Mouse (Mus musculus): ENCODE measurements around the gene Olfr1297.

Gene Olfr1297

DNA sequence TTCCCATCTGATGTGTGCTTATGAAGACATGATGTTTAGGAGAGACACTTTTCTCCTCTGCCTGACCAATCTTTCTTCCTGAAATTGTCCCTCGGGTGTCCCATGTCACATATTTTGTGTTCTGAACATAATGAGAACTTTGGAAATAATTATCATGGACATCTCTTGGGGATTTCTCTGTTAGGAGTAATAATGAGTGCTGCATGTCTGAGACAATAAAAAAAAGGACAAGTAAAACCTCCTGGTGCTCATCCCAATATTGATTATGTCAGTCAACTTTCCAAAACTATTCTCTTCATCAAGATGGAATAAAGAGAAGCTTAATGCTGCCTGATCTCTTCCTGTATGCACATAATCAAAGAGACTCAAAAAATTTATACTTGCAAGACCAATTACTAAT lies at the start of gene Olfr1297:
Olfr1297 (minus strand) TSS at position 101 of the 400 bp plus-strand sequence.
- DNase-seq (ENCODE audit: low read depth), result no peak

DNA sequence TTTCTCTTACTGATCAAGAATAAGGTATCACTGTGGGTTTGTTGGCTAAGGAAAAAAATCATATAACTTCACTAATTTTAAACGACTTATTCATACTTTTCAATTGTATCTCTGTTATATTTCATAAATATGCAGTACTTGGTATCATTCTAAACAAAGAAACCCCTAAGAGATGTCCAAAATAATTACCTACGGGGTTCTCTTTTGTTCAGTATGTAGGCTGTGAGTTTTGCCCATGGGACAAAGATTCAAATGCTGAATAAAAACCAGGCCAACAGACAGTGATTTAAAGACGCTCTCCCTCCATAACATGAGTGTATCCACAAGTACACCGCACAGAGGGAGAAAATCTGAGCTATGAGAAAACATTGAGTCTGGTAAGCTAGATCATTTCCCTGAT lies 34.8 kb upstream of the Olfr1297 start, which contains the start of gene Olfr1299:
Olfr1299 (plus strand) TSS at position 301 of the 400 bp plus-strand sequence.
- no peak for DNase-seq (ENCODE audit: low read depth)

DNA sequence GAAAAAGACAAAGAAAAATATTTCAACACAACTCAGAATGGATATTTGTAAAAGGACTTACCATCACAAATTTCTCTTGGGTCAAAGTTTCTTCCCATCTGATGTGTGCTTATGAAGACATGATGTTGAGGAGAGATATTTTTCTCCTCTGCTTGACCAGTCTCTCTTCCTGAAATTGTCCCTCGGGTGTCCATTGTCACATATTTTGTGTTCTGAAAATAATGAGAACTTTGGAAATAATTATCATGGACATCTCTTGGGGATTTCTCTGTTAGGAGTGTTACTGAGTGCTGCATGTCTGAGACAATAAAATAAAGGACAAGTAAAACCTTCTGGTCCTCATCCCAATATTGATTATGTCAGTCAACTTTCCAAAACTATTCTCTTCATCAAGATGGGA lies 22.8 kb upstream of the Olfr1297 start, which contains the start of gene Olfr1298:
Olfr1298 (minus strand) TSS at position 101 of the 400 bp plus-strand sequence.
- no peak for DNase-seq (ENCODE audit: low read depth)

DNA sequence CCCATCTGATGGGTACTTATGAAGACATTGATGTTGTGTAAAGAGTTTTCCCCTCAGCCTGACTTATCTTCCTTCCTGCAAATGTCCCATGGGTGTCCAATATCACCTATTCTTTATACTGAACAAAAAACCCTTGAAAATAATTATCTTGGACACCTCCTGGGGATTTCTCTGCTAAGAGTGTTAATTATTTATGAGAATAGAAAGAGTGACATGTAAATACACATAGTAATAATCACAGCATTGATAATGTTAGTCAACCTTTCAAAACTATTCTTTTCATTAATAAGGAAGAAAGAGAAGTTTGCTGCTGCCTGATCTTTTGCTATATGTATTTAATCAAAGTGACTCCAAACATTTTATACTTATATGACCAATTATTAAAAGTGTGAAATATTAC lies 56.7 kb downstream of the Olfr1297 start, which contains the start of gene Olfr1295:
Olfr1295 (minus strand) TSS at position 101 of the 400 bp plus-strand sequence.
- no peak for DNase-seq (ENCODE audit: low read depth)
